Mouse (Mus musculus) intestine, embryonic 14.5 days (tissue): ENCODE results near the gene Tes. TPM values are rescaled to one million over a fixed set of nuclear protein-coding genes. Genes with fewer than 3 reads are reported as not detected.
A peak's percentile ranks its signal among the peaks of the same experiment; 100 is the strongest.

ENCODE experiments used
- ATAC-seq: fragments of 200-750 bp; cut with Nextera tagmentation; replicated peaks from 2 replicates; pipeline ENCODE4 v1.8.0; 2017; ENCODE audit warnings: low read depth, moderate number of reproducible peaks, moderate TSS enrichment, moderate library complexity; ENCODE audit not compliant: low FRiP score, low TSS enrichment
- DNase-seq: peaks from one replicate; pipeline ENCODE4 v3.0.0-alpha.2; 2018; ENCODE audit warnings: low spot score
- H3K27ac ChIP-seq: fragments of 300-500 bp; sonication (generic); 2 replicates; pipeline ENCODE4 v1.5.1; 2014; ENCODE audit warnings: low read depth, mild to moderate bottlenecking, control low read depth
- H3K27me3 ChIP-seq: fragments of 300-500 bp; sonication (generic); replicated peaks from 2 replicates; pipeline ENCODE4 v1.6.1; 2014; ENCODE audit warnings: low read length, control low read depth; ENCODE audit not compliant: control insufficient read depth, insufficient read depth
- H3K36me3 ChIP-seq: fragments of 300-500 bp; sonication (generic); 2 replicates; pipeline ENCODE4 v1.6.1; 2014; ENCODE audit warnings: low read length, control low read depth; ENCODE audit not compliant: control insufficient read depth, insufficient read depth
- H3K4me1 ChIP-seq: fragments of 300-500 bp; sonication (generic); replicated peaks from 2 replicates; pipeline ENCODE4 v1.6.1; 2014; ENCODE audit warnings: low read length, control low read depth, mixed read lengths; ENCODE audit not compliant: control insufficient read depth, insufficient read depth
- H3K4me2 ChIP-seq: fragments of 300-500 bp; sonication (generic); 2 replicates; pipeline ENCODE4 v1.6.1; 2014; ENCODE audit warnings: low read length
- H3K4me3 ChIP-seq: fragments of 300-500 bp; sonication (generic); 2 replicates; pipeline ENCODE4 v1.5.1; 2014; ENCODE audit warnings: low read depth, low read length, control low read depth, mixed read lengths
- H3K9ac ChIP-seq: fragments of 300-500 bp; sonication (generic); 2 replicates; pipeline ENCODE4 v1.6.1; 2014; ENCODE audit warnings: mild to moderate bottlenecking, low read length
- H3K9me3 ChIP-seq: fragments of 300-500 bp; sonication (generic); 2 replicates; pipeline ENCODE4 v1.6.1; 2016; ENCODE audit warnings: low read length, control low read depth; ENCODE audit not compliant: control insufficient read depth
- WGBS: fragments of 180-500 bp; shearing (Covaris S2); extraction: QIAGEN DNeasy Blood & Tissue Kit; methylation state at CpG from one replicate; pipeline ENCODE4 v1.1.7; 2014; 5-methylcytosine and 5-hydroxymethylcytosine counted together
- polyA plus RNA-seq: library from polyadenylated mRNA; unstranded; fragments of >200 nt; fragmentation: Nextera tagmentation; extraction: Ambion mirVana; gene quantifications from 2 replicates; pipeline ENCODE4 v1.2.1, GENCODE M21; 2014

The Tes gene
- polyA plus RNA-seq, 1 experiment from 2014 or later: 114 TPM

GRCm38 (mm10) chr6:17082238-17082637, 17.3 kb downstream of the Tes start:
- H3K27ac ChIP-seq: no peak overlapping the region
- no peaks in the 10 kb centered on the region for H3K27me3 ChIP-seq
- H3K4me1 ChIP-seq: peaks cover 23% of the 10 kb centered on the region
- H3K4me2 ChIP-seq: no peak overlapping the region
- H3K36me3 ChIP-seq: no peaks in the 10 kb centered on the region
- 46% methylated on average over 4 of the region's 4 CpGs for WGBS
- no peaks in the 10 kb centered on the region for H3K9me3 ChIP-seq
- no peak overlapping the region for H3K4me3 ChIP-seq
- no peak overlapping the region for H3K9ac ChIP-seq
- DNase-seq: no peak
- ATAC-seq: no peak

- peaks cover 21% of the 10 kb centered on the region for H3K4me1 ChIP-seq
- no peaks in the 10 kb centered on the region for H3K27me3 ChIP-seq
- no peak overlapping the region for H3K9ac ChIP-seq
- ATAC-seq: no peak
- 58% methylated on average over 5 of the region's 5 CpGs for WGBS
- no peak for DNase-seq
- no peaks in the 10 kb centered on the region for H3K36me3 ChIP-seq
- no peak overlapping the region for H3K27ac ChIP-seq
- no peak overlapping the region for H3K4me2 ChIP-seq
- no peaks in the 10 kb centered on the region for H3K9me3 ChIP-seq
- no peak overlapping the region for H3K4me3 ChIP-seq
Measured at GRCm38 (mm10) chr6:17082800-17083199, 17.9 kb downstream of the Tes start.

GRCm38 (mm10) chr6:17087485-17087884, 22.5 kb downstream of the Tes start:
- H3K27me3 ChIP-seq: no peaks in the 10 kb centered on the region
- no peak overlapping the region for H3K4me2 ChIP-seq
- H3K9me3 ChIP-seq: no peaks in the 10 kb centered on the region
- no peak overlapping the region for H3K4me3 ChIP-seq
- no peak overlapping the region for H3K9ac ChIP-seq
- peaks cover 10% of the 10 kb centered on the region; the same call in 1 of the 2 replicates for H3K36me3 ChIP-seq
- ATAC-seq: no peak
- DNase-seq: peak; percentile 94
- no peak overlapping the region for H3K27ac ChIP-seq
- peaks cover 5% of the 10 kb centered on the region; the same call in 1 of the 2 replicates for H3K4me1 ChIP-seq
- 71% methylated on average over 6 of the region's 6 CpGs for WGBS

- H3K36me3 ChIP-seq: peaks cover 45% of the 10 kb centered on the region
Measured at GRCm38 (mm10) chr6:17097301-17097700, 32.4 kb downstream of the Tes start.

DNA sequence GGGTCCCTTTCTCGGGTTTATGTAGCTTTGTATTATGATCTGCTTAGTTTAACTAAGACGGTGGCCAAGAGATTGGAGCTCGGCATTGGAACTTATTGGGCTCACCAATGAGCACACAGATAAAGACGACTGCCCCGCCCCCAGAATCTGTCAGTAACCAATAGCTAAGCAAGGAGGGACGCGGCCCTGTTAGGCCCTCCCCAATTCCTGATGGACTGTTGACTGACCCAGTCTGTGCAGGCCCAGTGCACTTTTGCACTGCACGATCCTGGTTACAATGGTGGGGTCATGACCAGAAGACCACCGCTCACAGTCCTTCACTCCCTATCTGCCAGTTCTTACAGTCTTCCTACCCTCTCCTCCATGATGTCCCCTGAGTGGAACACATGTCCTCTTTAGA, 33.6 kb downstream of the Tes start:
- DNase-seq (no peak), ATAC-seq (0 out of 2 replicates have a peak, but pooled peaks have one; percentile 50)
- H3K9me3 ChIP-seq: no peaks in the 10 kb centered on the region
- no peaks in the 10 kb centered on the region for H3K27me3 ChIP-seq
- no peaks in the 10 kb centered on the region for H3K4me1 ChIP-seq
- H3K4me2 ChIP-seq: no peak overlapping the region
- no peak overlapping the region for H3K9ac ChIP-seq
- 89% methylated on average over 9 of the region's 9 CpGs for WGBS
- no peak overlapping the region for H3K4me3 ChIP-seq
- peaks cover 56% of the 10 kb centered on the region for H3K36me3 ChIP-seq
- no peak overlapping the region for H3K27ac ChIP-seq

More at GRCm38 (mm10) chr6:17097301-17097700, 32.4 kb downstream of the Tes start:
- DNase-seq (no peak), ATAC-seq (no peak)
- no peaks in the 10 kb centered on the region for H3K9me3 ChIP-seq
- no peak overlapping the region for H3K27ac ChIP-seq
- H3K4me3 ChIP-seq: no peak overlapping the region
- 89% methylated on average over 8 of the region's 8 CpGs for WGBS
- no peaks in the 10 kb centered on the region for H3K27me3 ChIP-seq
- H3K4me1 ChIP-seq: no peaks in the 10 kb centered on the region
- H3K9ac ChIP-seq: no peak overlapping the region
- no peak overlapping the region for H3K4me2 ChIP-seq

- Histone ChIP-seq H3K4me3 (no peak overlapping the region), H3K27me3 (no peaks in the 10 kb centered on the region), H3K4me2 (no peak overlapping the region), H3K27ac (no peak overlapping the region), H3K4me1 (no peaks in the 10 kb centered on the region), H3K9me3 (no peaks in the 10 kb centered on the region), H3K36me3 (peaks cover 64% of the 10 kb centered on the region), H3K9ac (no peak overlapping the region)
- DNase-seq (no peak), ATAC-seq (no peak)
- WGBS: 86% methylated on average over 25 of the region's 25 CpGs
Measured at GRCm38 (mm10) chr6:17099477-17100130, 34.7 kb downstream of the Tes start.

DNA sequence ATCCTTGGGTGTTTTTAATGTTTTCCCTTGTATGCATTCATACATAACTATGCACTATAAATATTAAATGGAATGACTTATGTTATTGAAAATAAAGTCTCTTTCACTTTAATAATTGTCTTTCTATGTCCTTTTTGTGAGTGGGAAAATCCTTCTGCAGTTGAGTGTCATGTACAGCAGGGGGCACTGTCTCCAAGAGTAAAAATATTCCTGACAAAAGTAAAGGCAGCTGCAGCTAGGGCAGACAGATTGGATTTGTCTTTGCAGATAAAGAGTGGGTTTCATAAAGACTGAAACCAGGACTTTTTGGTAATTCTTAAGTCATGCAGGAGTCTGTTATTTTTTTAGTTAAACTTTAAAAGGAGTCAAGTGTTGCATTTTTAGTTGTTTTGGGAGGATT, 40.8 kb downstream of the Tes start:
- Histone ChIP-seq H3K27me3 (no peaks in the 10 kb centered on the region), H3K9ac (no peak overlapping the region), H3K4me2 (no peak overlapping the region), H3K9me3 (no peaks in the 10 kb centered on the region), H3K4me3 (no peak overlapping the region), H3K27ac (no peak overlapping the region), H3K4me1 (no peaks in the 10 kb centered on the region), H3K36me3 (peaks cover 38% of the 10 kb centered on the region)
- peak; percentile 67 for DNase-seq
- ATAC-seq: no peak

DNA sequence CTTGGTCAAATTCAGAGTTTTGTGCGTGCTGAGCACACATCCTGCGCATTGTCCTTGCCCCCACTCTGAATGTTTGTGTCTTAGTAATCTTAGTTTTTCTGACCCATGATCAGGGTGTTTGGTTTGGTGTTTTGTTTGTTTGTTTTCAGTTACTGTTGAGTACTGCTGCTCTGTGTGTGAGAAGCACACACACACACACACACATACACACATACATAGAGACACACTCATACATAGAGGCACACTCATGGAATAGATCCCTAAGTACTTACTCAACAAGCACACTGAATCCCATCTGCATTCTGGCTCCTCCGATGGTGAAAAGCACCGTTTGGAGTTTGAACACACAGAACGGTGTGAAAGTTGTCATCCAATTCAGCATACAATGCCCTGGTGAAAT, 41.5 kb downstream of the Tes start:
- H3K36me3 ChIP-seq: peaks cover 31% of the 10 kb centered on the region
- H3K9ac ChIP-seq: no peak overlapping the region
- no peak overlapping the region for H3K27ac ChIP-seq
- ATAC-seq (no peak), DNase-seq (no peak)
- no peak overlapping the region for H3K4me2 ChIP-seq
- WGBS: 97% methylated on average over 5 of the region's 5 CpGs
- H3K9me3 ChIP-seq: no peaks in the 10 kb centered on the region
- no peaks in the 10 kb centered on the region for H3K27me3 ChIP-seq
- H3K4me3 ChIP-seq: no peak overlapping the region
- no peaks in the 10 kb centered on the region for H3K4me1 ChIP-seq

GRCm38 (mm10) chr6:17109204-17109603, 44.3 kb downstream of the Tes start:
- DNase-seq: no peak
- Histone ChIP-seq H3K9me3 (no peaks in the 10 kb centered on the region), H3K27ac (no peak overlapping the region), H3K9ac (no peak overlapping the region), H3K4me3 (no peak overlapping the region), H3K4me2 (no peak overlapping the region), H3K36me3 (peaks cover 6% of the 10 kb centered on the region; the same call in 1 of the 2 replicates), H3K4me1 (no peaks in the 10 kb centered on the region), H3K27me3 (no peaks in the 10 kb centered on the region)
- WGBS: 60% methylated on average over 4 of the region's 4 CpGs
- no peak for ATAC-seq
